8 mouse cellular contexts compared by ENCODE assay signal in genomic region chr11:106998651-106999150, GRCm38 (mm10). TPM values are rescaled to one million over a fixed set of nuclear protein-coding genes. Genes with fewer than 3 reads are reported as not detected.
DNase-seq lines count a peak whose midpoint lies in the region; ATAC-seq and TF ChIP-seq lines count a peak whose summit lies in the region.

No protein-coding gene starts in this region.

- no peak for DNase-seq in frontal cortex, postnatal 10 days (ENCODE audit: low spot score in 2 of 2)
- DNase-seq in thymus, adult 2 months = no peak
- DNase-seq in thymus, postnatal 25 days = no peak
- peak; percentile 41 to 43 for DNase-seq in left cerebral cortex, postnatal 25 days (ENCODE audit: low spot score in 2 of 2)
- no peak for DNase-seq in adrenal gland, adult (ENCODE audit: inconsistent age in 2 of 2, low spot score in 1 of 2)

- no peaks in the 10 kb centered on the region for H3K9me3 ChIP-seq in forebrain, embryonic 12.5 days
- H3K9me3 ChIP-seq in neural tube, embryonic 12.5 days = no peaks in the 10 kb centered on the region

- no peak overlapping the region for H3K27ac ChIP-seq in thymus, adult 2 months (ENCODE audit: control insufficient read depth, insufficient read depth, low read length)
- peak overlapping the region; percentile 93 for H3K27ac ChIP-seq in forebrain, embryonic 12.5 days
- peak overlapping the region; percentile 64 for H3K27ac ChIP-seq in neural tube, embryonic 12.5 days

- intact Hi-C loops in left cerebral cortex, postnatal 25 days (cut with DNase I) = loop anchor here (5.0 kb wide), 1 partner anchor 211 kb away; the partner anchor contains the start of genes Cep95 and Ddx5

- TF ChIP-seq POLR2A in thymus, adult 2 months (IDR thresholded peaks at IDR 0.05; ENCODE audit: control insufficient read depth, extremely low read depth, insufficient read depth, low read length, poor library complexity) = no peak

- H3K4me1 ChIP-seq in thymus, adult 2 months (replicated peaks; ENCODE audit: control insufficient read depth, insufficient read depth, low read length) = peaks cover 5% of the 10 kb centered on the region
- H3K4me1 ChIP-seq in forebrain, embryonic 12.5 days = peaks cover 34% of the 10 kb centered on the region
- peaks cover 5% of the 10 kb centered on the region; the same call in 1 of the 2 replicates for H3K4me1 ChIP-seq in neural tube, embryonic 12.5 days

- ATAC-seq in frontal cortex, adult (ENCODE audit: low TSS enrichment) = peak; percentile 33; the same call in 1 of the 2 replicates
- ATAC-seq in forebrain, embryonic 12.5 days (ENCODE audit: low FRiP score) = peak; percentile 27
- peak; percentile 31 for ATAC-seq in neural tube, embryonic 12.5 days (ENCODE audit: low FRiP score, low read depth)

- peak overlapping the region; percentile 97 for H3K9ac ChIP-seq in forebrain, embryonic 12.5 days
- peak overlapping the region; percentile 90 for H3K9ac ChIP-seq in neural tube, embryonic 12.5 days

- H3K27me3 ChIP-seq in thymus, adult 2 months (ENCODE audit: control insufficient read depth, insufficient read depth, low read length) = no peaks in the 10 kb centered on the region
- no peaks in the 10 kb centered on the region for H3K27me3 ChIP-seq in forebrain, embryonic 12.5 days
- no peaks in the 10 kb centered on the region for H3K27me3 ChIP-seq in neural tube, embryonic 12.5 days (replicated peaks)

- peak overlapping the region; percentile 60 for H3K4me2 ChIP-seq in forebrain, embryonic 12.5 days
- peak overlapping the region; percentile 69 for H3K4me2 ChIP-seq in neural tube, embryonic 12.5 days (replicated peaks)

- under 1% methylated on average over 26 of the region's 26 CpGs for WGBS in thymus, adult 2 months
- under 1% methylated on average over 26 of the region's 26 CpGs for WGBS in forebrain, embryonic 12.5 days
- under 1% methylated on average over 26 of the region's 26 CpGs for WGBS in neural tube, embryonic 12.5 days

- H3K4me3 ChIP-seq in thymus, adult 2 months (ENCODE audit: control insufficient read depth, insufficient read depth, low read length) = peak overlapping the region; percentile 93
- peak overlapping the region; percentile 99 for H3K4me3 ChIP-seq in forebrain, embryonic 12.5 days (replicated peaks)
- peak overlapping the region; percentile 99 for H3K4me3 ChIP-seq in neural tube, embryonic 12.5 days

- no peak for TF ChIP-seq CTCF in thymus, adult 2 months (IDR thresholded peaks at IDR 0.05; ENCODE audit: borderline replicate concordance, control insufficient read depth, extremely low read depth, insufficient read depth, low read length, poor library complexity)

- H3K36me3 ChIP-seq in thymus, adult 2 months (ENCODE audit: control insufficient read depth, insufficient read depth, low read length) = peaks cover 28% of the 10 kb centered on the region
- peaks cover 35% of the 10 kb centered on the region for H3K36me3 ChIP-seq in forebrain, embryonic 12.5 days (replicated peaks)
- H3K36me3 ChIP-seq in neural tube, embryonic 12.5 days = peaks cover 33% of the 10 kb centered on the region

RNA-seq across cellular contexts. Expression of gene Kpna2, which starts 0.6 kb away (rescaled TPM):
- polyA plus RNA-seq in thymus, adult 2 months (2012; rRNA removed) = 103 and 134 TPM in 2 replicates
- 567 and 599 TPM in 2 replicates for polyA plus RNA-seq in forebrain, embryonic 12.5 days (2016; fragmentation: Nextera tagmentation; extraction: Ambion mirVana)
- 10 to 100 TPM; 23.7 to 29.3 TPM for total RNA-seq in left cerebral cortex, postnatal 25 days (2021)
- 382 and 392 TPM in 2 replicates for polyA plus RNA-seq in neural tube, embryonic 12.5 days (2016; fragmentation: Nextera tagmentation; extraction: Ambion mirVana)

RNA-seq across cellular contexts. Expression of gene 1810010H24Rik, which starts 26.8 kb away (rescaled TPM):
- polyA plus RNA-seq in thymus, adult 2 months (2012; rRNA removed) = 0.97 and 1.3 TPM in 2 replicates
- 2.4 and 3.1 TPM in 2 replicates for polyA plus RNA-seq in forebrain, embryonic 12.5 days (2016; fragmentation: Nextera tagmentation; extraction: Ambion mirVana)
- total RNA-seq in left cerebral cortex, postnatal 25 days (2021) = 1 to 10 TPM; 2.9 to 4.6 TPM
- polyA plus RNA-seq in neural tube, embryonic 12.5 days (2016; fragmentation: Nextera tagmentation; extraction: Ambion mirVana) = 5.2 and 5.5 TPM in 2 replicates

Comparison
In these comparisons a context has a peak if more than half of its experiments do, and no peak if none do; other contexts are left out.
1. DNase-seq: peak in left cerebral cortex, postnatal 25 days (2 of 2); none in frontal cortex, postnatal 10 days (0 of 2), thymus, adult 2 months (single experiment), thymus, postnatal 25 days (single experiment) and adrenal gland, adult (0 of 2).
2. Peak in every context shown above with its lines, with median percentiles within 50 percentile points of each other: ATAC-seq and H3K4me3 ChIP-seq.